Mouse (Mus musculus) central nervous system, embryonic 14 days (tissue): ENCODE results near the gene 9230104L09Rik. TPM values are rescaled to one million over a fixed set of nuclear protein-coding genes. Genes with fewer than 3 reads are reported as not detected.

Experiments
- polyA plus RNA-seq: library from polyadenylated mRNA; depleted of rRNA; stranded (reverse); fragments of >200 nt; gene quantifications from 2 replicates; pipeline ENCODE4 v1.2.3, GENCODE M21; 2012; rRNA removed

Gene 9230104L09Rik
- not detected in 2 replicates for polyA plus RNA-seq

GRCm38 (mm10) chr2:148864966-148865365 lies at the start of gene 9230104L09Rik:
9230104L09Rik (minus strand) TSS chr2:148865038.

GRCm38 (mm10) chr2:148875335-148875811 lies 10.5 kb upstream of the 9230104L09Rik start, which contains the start of gene Cst3:
Cst3 (minus strand) TSS chr2:148875692.

DNA sequence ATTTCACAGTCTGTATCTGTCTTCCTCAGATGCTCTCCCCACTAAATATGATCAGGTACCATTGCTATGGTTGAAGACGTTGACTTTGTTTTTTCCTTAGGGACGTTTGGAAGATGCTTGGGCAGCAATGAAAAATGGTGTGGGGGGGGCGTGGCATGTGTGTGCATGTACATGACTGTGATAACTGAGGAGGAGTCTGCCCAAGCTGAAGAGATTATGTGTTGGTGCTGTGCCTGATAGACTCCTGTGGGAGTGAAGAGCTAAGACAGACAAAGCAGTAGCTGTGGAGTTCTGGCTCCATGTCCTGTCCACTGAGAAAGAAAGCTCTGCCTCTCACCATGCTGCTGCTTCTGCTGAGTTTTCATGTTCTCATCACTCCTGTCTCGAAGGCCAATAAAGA lies 29.9 kb downstream of the 9230104L09Rik start, which contains the start of gene Cst9:
Cst9 (plus strand) TSS at position 236 of the 400 bp plus-strand sequence.

GRCm38 (mm10) chr2:148819909-148820308 lies 44.9 kb downstream of the 9230104L09Rik start, which contains the start of gene Cst13:
Cst13 (plus strand) TSS chr2:148820081.

DNA sequence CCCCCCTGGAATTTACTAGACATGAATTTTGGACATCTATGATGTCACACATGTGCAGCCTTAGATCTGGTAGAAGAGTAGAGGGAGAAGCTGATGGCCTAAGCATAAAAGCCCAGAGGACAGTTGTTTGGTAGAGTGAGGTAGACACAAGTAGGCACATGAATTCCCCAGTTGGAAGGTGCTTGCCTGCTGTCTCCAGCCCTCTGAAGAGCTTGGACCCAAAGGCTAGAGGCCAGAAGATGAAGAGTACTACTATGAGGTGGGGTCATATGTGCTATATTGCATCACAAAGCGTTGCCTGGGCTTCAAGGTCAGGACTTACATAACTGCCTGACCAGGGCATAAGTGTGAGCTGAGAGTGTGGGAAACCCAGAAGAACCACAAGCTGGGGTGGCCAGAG lies 66.4 kb downstream of the 9230104L09Rik start, which contains the start of gene Cst8:
Cst8 (plus strand) TSS at position 301 of the 400 bp plus-strand sequence.

Other genes with a start within 250 kb of the 9230104L09Rik start
- 53.3 and 62.9 TPM in 2 replicates for gene Nxt1, start 192.4 kb downstream of the 9230104L09Rik start, polyA plus RNA-seq
- 15.8 and 17.5 TPM in 2 replicates for gene Gzf1, start 184.0 kb downstream of the 9230104L09Rik start, polyA plus RNA-seq
- 31.3 and 33.1 TPM in 2 replicates for gene Napb, start 132.6 kb downstream of the 9230104L09Rik start, polyA plus RNA-seq
- gene Cstl1, start 114.7 kb downstream of the 9230104L09Rik start, polyA plus RNA-seq: not detected in 2 replicates
- not detected in 2 replicates for gene Cst11, start 93.5 kb downstream of the 9230104L09Rik start, polyA plus RNA-seq
- not detected in 2 replicates for gene 8030411F24Rik, start 83.0 kb downstream of the 9230104L09Rik start, polyA plus RNA-seq
- not detected in 2 replicates for gene Cst12, start 75.7 kb downstream of the 9230104L09Rik start, polyA plus RNA-seq
- not detected in 2 replicates for gene Cst8, start 66.3 kb downstream of the 9230104L09Rik start, polyA plus RNA-seq
- gene Cst13, start 45.0 kb downstream of the 9230104L09Rik start, polyA plus RNA-seq: not detected in 2 replicates
- not detected in 2 replicates for gene Cst9, start 29.9 kb downstream of the 9230104L09Rik start, polyA plus RNA-seq
- gene Cst3, start 10.7 kb upstream of the 9230104L09Rik start, polyA plus RNA-seq: 489 and 501 TPM in 2 replicates
- gene Gm1330, start 138.2 kb upstream of the 9230104L09Rik start, polyA plus RNA-seq: not detected in 2 replicates
- gene Gm10750, start 152.2 kb upstream of the 9230104L09Rik start, polyA plus RNA-seq: not detected in 2 replicates